10 mouse cellular contexts compared by ENCODE assay signal in the genomic region with DNA sequence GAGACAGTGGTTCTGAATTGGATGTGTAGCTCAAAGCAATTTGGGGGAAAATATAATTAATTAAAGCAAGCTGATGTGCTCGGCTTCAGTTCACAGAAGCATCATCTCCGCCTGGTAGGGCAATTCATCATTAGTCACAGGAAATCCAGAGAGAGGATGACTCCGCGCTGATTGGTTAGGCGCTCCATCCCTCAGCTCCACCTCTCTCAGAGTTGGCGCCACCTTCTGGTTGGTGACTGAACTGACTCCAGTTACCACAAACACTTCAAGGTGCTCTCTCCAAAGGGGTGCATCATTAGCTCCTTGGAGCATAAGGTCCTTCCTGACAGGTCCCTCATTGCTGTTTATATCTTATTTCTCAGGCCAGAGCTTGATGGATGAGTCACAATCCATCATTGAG. TPM values are rescaled to one million over a fixed set of nuclear protein-coding genes. Genes with fewer than 3 reads are reported as not detected.
A peak's percentile ranks its signal among the peaks of the same experiment; 100 is the strongest.
DNase-seq lines count a peak whose midpoint lies in the region; ATAC-seq and TF ChIP-seq lines count a peak whose summit lies in the region.
"Had no signal": no experiment of that assay in that cellular context is flagged by ENCODE, and none has a peak within 500 bp of the region (broad histone marks: within the 10 kb centered on the region; RNA-seq: fewer than 3 reads in every experiment).

No protein-coding gene starts in this region.

- 51% methylated on average over 6 of the region's 6 CpGs for WGBS in limb, embryonic 11.5 days

- no peaks in the 10 kb centered on the region for H3K9me3 ChIP-seq in limb, embryonic 11.5 days (ENCODE audit: control insufficient read depth, low read length)
- H3K9me3 ChIP-seq: liver, embryonic 13.5 days had no signal

- no peak overlapping the region for H3K4me3 ChIP-seq in layer of hippocampus, adult 2 months
- no peak overlapping the region for H3K4me3 ChIP-seq in limb, embryonic 11.5 days (ENCODE audit: low read depth, low read length)
- H3K4me3 ChIP-seq: liver, embryonic 13.5 days had no signal

- no peak for DNase-seq in layer of hippocampus, adult 2 months (ENCODE audit: low spot score in 2 of 2)
- no peak for DNase-seq in layer of hippocampus, adult 9-10 months (ENCODE audit: low spot score)
- DNase-seq in T-cell, adult 2 months (ENCODE audit: low spot score) = peak; percentile 74
- DNase-seq in limb, embryonic 11.5 days (ENCODE audit: low spot score) = peak; percentile 24
- peak; percentile 42 to 79 for DNase-seq in spleen, postnatal 10 days (ENCODE audit: low spot score in 2 of 2)
- no peak for DNase-seq in right cerebral cortex, adult 18-20 months
- no peak for DNase-seq in cerebellum, adult 9-11 months
- DNase-seq: liver, embryonic 13.5 days had no signal

- ATAC-seq in erythroid progenitor cell, adult 5-6 weeks (replicated peaks; ENCODE audit: low FRiP score, poor library complexity, severe bottlenecking) = peak; percentile 59; the same call in 1 of the 2 replicates
- no peak for ATAC-seq in limb, embryonic 11.5 days (ENCODE audit: insufficient number of reproducible peaks, low FRiP score, low TSS enrichment, low read depth)

- peak; percentile 77 for TF ChIP-seq CTCF in layer of hippocampus, adult 2 months (conservative IDR thresholded peaks at IDR 0.05)

- H3K27ac ChIP-seq in layer of hippocampus, adult 2 months = no peak overlapping the region
- H3K27ac ChIP-seq in limb, embryonic 11.5 days (replicated peaks; ENCODE audit: low read depth, low read length) = no peak overlapping the region
- H3K27ac ChIP-seq: liver, embryonic 13.5 days had no signal

- H3K4me2 ChIP-seq in limb, embryonic 11.5 days (ENCODE audit: low read depth, severe bottlenecking) = no peak overlapping the region
- H3K4me2 ChIP-seq: liver, embryonic 13.5 days had no signal

- H3K4me1 ChIP-seq in limb, embryonic 11.5 days (ENCODE audit: control insufficient read depth, insufficient read depth, low read length) = no peaks in the 10 kb centered on the region
- H3K4me1 ChIP-seq: liver, embryonic 13.5 days had no signal

- no peak overlapping the region for H3K9ac ChIP-seq in limb, embryonic 11.5 days (ENCODE audit: low read length)
- H3K9ac ChIP-seq: liver, embryonic 13.5 days had no signal

- H3K36me3 ChIP-seq in limb, embryonic 11.5 days (ENCODE audit: control insufficient read depth, insufficient read depth, low read length) = no peaks in the 10 kb centered on the region
- H3K36me3 ChIP-seq: liver, embryonic 13.5 days had no signal

- no peaks in the 10 kb centered on the region for H3K27me3 ChIP-seq in limb, embryonic 11.5 days (ENCODE audit: control insufficient read depth, insufficient read depth, low read length)
- H3K27me3 ChIP-seq: liver, embryonic 13.5 days had no signal

RNA-seq across cellular contexts. Expression of gene Ghsr, which starts 25.6 kb away (rescaled TPM):
- 1 to 10 TPM in 1 of 2 experiments, under 1 TPM in 1; 0.93 to 1.8 TPM for total RNA-seq in layer of hippocampus, adult 2 months (2021)
- total RNA-seq in erythroid progenitor cell, adult 5-6 weeks (2015; ENCODE audit: low replicate concordance) = not detected in 2 replicates
- total RNA-seq in erythroid progenitor cell, adult 5-6 weeks (2017; ENCODE audit: low replicate concordance) = not detected in 2 replicates
- not detected in 2 replicates for polyA plus RNA-seq in limb, embryonic 11.5 days (2014; fragmentation: Nextera tagmentation; extraction: Ambion mirVana)
- polyA plus RNA-seq: embryonic facial prominence, embryonic 11.5 days; liver, embryonic 13.5 days had no signal

RNA-seq across cellular contexts. Expression of gene Tnfsf10, which starts 28.7 kb away (rescaled TPM):
- 1 to 10 TPM in 1 of 2 experiments, under 1 TPM in 1; 0.83 to 1.4 TPM for total RNA-seq in layer of hippocampus, adult 2 months (2021)
- total RNA-seq in erythroid progenitor cell, adult 5-6 weeks (2015; ENCODE audit: low replicate concordance) = not detected in 2 replicates
- 1.3 and 1.4 TPM in 2 replicates for total RNA-seq in erythroid progenitor cell, adult 5-6 weeks (2017; ENCODE audit: low replicate concordance)
- polyA plus RNA-seq in limb, embryonic 11.5 days (2014; fragmentation: Nextera tagmentation; extraction: Ambion mirVana) = 0.04 TPM in 1 of 2 replicates, not detected in the other
- polyA plus RNA-seq: embryonic facial prominence, embryonic 11.5 days had no signal

Comparison
In these comparisons a context has a peak if more than half of its experiments do, and no peak if none do; other contexts are left out.
1. DNase-seq: peak in T-cell, adult 2 months (single experiment), limb, embryonic 11.5 days (single experiment) and spleen, postnatal 10 days (2 of 2); none in layer of hippocampus, adult 2 months (0 of 2), layer of hippocampus, adult 9-10 months (single experiment), right cerebral cortex, adult 18-20 months (single experiment) and cerebellum, adult 9-11 months (single experiment).